Mouse (Mus musculus) embryonic fibroblast, embryonic 13.5 days (primary cell): Measurements from ENCODE around the gene Cemip2.

Source experiments
- CTCF ChIP-seq: IDR thresholded peaks from 2 replicates; pipeline ENCODE4 v1.5.1; 2011; ENCODE audit warnings: mild to moderate bottlenecking, control low read depth, low read length, moderate library complexity, borderline replicate concordance; ENCODE audit not compliant: insufficient read depth
- POLR2A ChIP-seq: IDR thresholded peaks from 2 replicates; pipeline ENCODE4 v1.6.1; 2011; ENCODE audit warnings: low read depth, mild to moderate bottlenecking, control low read depth, low read length, moderate library complexity

- TF ChIP-seq POLR2A, result no peak
- TF ChIP-seq CTCF, result no peak
These were observed 40.7 kb upstream of the Cemip2 start for GRCm38 (mm10) chr19:21737446-21737845.
